Mouse (Mus musculus): ENCODE data around the gene Pdf. TPM values are rescaled to one million over a fixed set of nuclear protein-coding genes. Genes with fewer than 3 reads are reported as not detected.

Gene Pdf
- polyA plus RNA-seq, 1 experiment = 31.1 TPM

DNA sequence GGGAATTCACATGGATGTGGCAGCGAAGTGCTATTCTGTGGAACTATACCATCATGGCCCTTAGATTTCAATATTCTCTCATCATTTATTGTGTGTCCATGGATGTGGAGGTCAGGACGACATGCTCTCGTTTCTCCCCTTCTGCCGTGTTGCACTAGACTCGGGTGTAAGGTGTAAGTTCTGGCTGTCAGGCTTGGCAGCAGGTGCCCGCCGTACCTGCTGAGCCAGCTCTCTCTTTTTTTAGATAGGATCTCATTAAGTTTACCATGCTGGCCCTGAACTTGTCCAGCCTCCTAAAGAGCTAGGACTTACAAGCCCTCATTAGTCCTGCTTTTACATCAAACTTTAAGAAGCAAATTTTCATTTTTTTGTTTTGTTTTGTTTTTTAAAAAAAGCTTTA, 42.1 kb upstream of the Pdf start:
- Histone ChIP-seq H3ac (ENCODE audit: control insufficient read depth, insufficient read length) (no peak overlapping the region), H3K27me3 (ENCODE audit: control insufficient read depth, insufficient read depth, insufficient read length) (no peaks in the 10 kb centered on the region), H3K36me3 (ENCODE audit: control insufficient read depth, insufficient read depth) (peaks cover 20% of the 10 kb centered on the region), H3K79me2 (ENCODE audit: control insufficient read depth, insufficient read depth) (peaks cover 49% of the 10 kb centered on the region), H3K4me3 (no peak overlapping the region), H3K4me2 (ENCODE audit: low read depth) (no peak overlapping the region)
- no peak for TF ChIP-seq E2F4 (IDR thresholded peaks at IDR 0.05; ENCODE audit: insufficient read depth)
- TF ChIP-seq USF1 (IDR thresholded peaks at IDR 0.05; ENCODE audit: low read depth) = no peak
- TF ChIP-seq MYOD1 (IDR thresholded peaks at IDR 0.05; ENCODE audit: control insufficient read depth in 1 of 3, insufficient read length in 2 of 3, low read depth in 2 of 3) = no peak
- TF ChIP-seq REST (IDR thresholded peaks at IDR 0.05; ENCODE audit: insufficient read depth, insufficient read length) = no peak
- no peak for TF ChIP-seq SRF (IDR thresholded peaks at IDR 0.05; ENCODE audit: control insufficient read depth, insufficient read length, low read depth)
- TF ChIP-seq POLR2A (IDR thresholded peaks at IDR 0.05; ENCODE audit: insufficient read length, low read depth) = no peak
- no peak for TF ChIP-seq MYOG (IDR thresholded peaks at IDR 0.05; ENCODE audit: control insufficient read depth in 1 of 3, insufficient read depth in 1 of 3, insufficient read length in 2 of 3, low read depth in 2 of 3)
- no peak for TF ChIP-seq MAX (IDR thresholded peaks at IDR 0.05; ENCODE audit: low read depth)
- no peak for TF ChIP-seq TCF12 (IDR thresholded peaks at IDR 0.05; ENCODE audit: insufficient read depth, poor library complexity, severe bottlenecking)
- no peak for TF ChIP-seq POLR2AphosphoS2 (IDR thresholded peaks at IDR 0.05; ENCODE audit: insufficient read length, low read depth)
- TF ChIP-seq CEBPB (IDR thresholded peaks at IDR 0.05; ENCODE audit: insufficient read depth, poor library complexity, severe bottlenecking) = no peak
- no peak for TF ChIP-seq TCF3 (IDR thresholded peaks at IDR 0.05; ENCODE audit: insufficient read length, low read depth)

DNA sequence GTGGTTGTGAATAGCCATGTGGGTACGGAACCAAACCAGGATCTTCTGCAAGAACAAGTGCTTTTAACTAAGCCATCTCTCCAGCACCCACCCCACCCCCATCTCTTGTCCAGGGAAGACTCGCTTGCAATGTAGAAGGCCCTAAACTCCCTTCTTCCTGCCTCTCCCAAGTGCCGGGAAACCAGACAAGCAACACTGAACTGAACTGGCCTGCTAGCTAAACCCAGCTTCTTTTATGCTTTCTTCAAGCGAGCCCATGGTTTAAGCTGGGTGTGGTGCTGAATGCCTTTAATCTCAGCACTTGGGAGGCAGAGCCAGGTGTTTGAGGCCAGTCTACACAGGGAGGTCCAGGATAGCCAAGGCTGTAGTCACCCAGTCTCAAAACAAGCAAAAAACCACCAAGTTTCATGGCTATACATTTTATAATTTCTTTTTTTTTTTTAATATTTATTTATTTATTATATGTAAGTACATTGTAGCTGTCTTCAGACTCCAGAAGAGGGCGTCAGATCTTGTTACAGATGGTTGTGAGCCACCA, 40.2 kb upstream of the Pdf start:
- no peaks in the 10 kb centered on the region for H3K27me3 ChIP-seq (ENCODE audit: control insufficient read depth, insufficient read depth, insufficient read length)
- H3K4me2 ChIP-seq (ENCODE audit: low read depth) = no peak overlapping the region
- peaks cover 37% of the 10 kb centered on the region for H3K79me2 ChIP-seq (ENCODE audit: control insufficient read depth, insufficient read depth)
- no peak overlapping the region for H3ac ChIP-seq (ENCODE audit: control insufficient read depth, insufficient read length)
- H3K36me3 ChIP-seq (ENCODE audit: control insufficient read depth, insufficient read depth) = peaks cover 24% of the 10 kb centered on the region
- TF ChIP-seq MAX (IDR thresholded peaks at IDR 0.05; ENCODE audit: low read depth) (no peak), TCF12 (IDR thresholded peaks at IDR 0.05; ENCODE audit: insufficient read depth, poor library complexity, severe bottlenecking) (no peak), TCF3 (IDR thresholded peaks at IDR 0.05; ENCODE audit: insufficient read length, low read depth) (no peak), POLR2AphosphoS2 (IDR thresholded peaks at IDR 0.05; ENCODE audit: insufficient read length, low read depth) (no peak), MYOG (IDR thresholded peaks at IDR 0.05; ENCODE audit: control insufficient read depth in 1 of 3, insufficient read depth in 1 of 3, insufficient read length in 2 of 3, low read depth in 2 of 3) (no peak), E2F4 (IDR thresholded peaks at IDR 0.05; ENCODE audit: insufficient read depth) (no peak), MYOD1 (IDR thresholded peaks at IDR 0.05; ENCODE audit: control insufficient read depth in 1 of 3, insufficient read length in 2 of 3, low read depth in 2 of 3) (no peak)
- no peak overlapping the region for H3K4me3 ChIP-seq

DNA sequence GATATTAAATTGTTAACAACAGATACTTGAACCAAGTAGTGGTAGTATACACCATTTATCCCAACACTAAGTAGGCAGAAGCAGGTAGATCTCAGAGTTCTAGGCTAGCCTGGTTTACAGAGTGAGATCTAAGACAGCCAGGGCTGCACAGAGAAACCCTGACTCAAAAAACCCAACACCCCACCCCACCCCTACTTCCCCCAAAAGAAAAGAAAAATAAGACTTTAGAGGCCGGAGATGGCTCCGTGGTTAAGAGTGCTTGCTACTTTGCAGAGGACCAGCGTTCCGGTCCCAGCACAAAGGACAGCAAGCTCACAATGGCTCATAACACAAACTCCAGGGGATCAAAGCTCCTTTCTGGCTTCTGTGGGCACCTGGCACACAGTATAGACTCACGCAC, 37.6 kb upstream of the Pdf start:
- peaks cover 26% of the 10 kb centered on the region for H3K36me3 ChIP-seq (ENCODE audit: control insufficient read depth, insufficient read depth)
- no peak for TF ChIP-seq USF1 (IDR thresholded peaks at IDR 0.05; ENCODE audit: low read depth)
- TF ChIP-seq POLR2AphosphoS2 (IDR thresholded peaks at IDR 0.05; ENCODE audit: insufficient read length, low read depth) = no peak
- TF ChIP-seq MYOG (IDR thresholded peaks at IDR 0.05; ENCODE audit: control insufficient read depth in 1 of 3, insufficient read depth in 1 of 3, insufficient read length in 2 of 3, low read depth in 2 of 3) = no peak
- no peak for TF ChIP-seq CEBPB (IDR thresholded peaks at IDR 0.05; ENCODE audit: insufficient read depth, poor library complexity, severe bottlenecking)
- no peak for TF ChIP-seq REST (IDR thresholded peaks at IDR 0.05; ENCODE audit: insufficient read depth, insufficient read length)
- no peak for TF ChIP-seq MYOD1 (IDR thresholded peaks at IDR 0.05; ENCODE audit: control insufficient read depth in 1 of 3, insufficient read length in 2 of 3, low read depth in 2 of 3)
- TF ChIP-seq E2F4 (IDR thresholded peaks at IDR 0.05; ENCODE audit: insufficient read depth) = no peak
- TF ChIP-seq TCF12 (IDR thresholded peaks at IDR 0.05; ENCODE audit: insufficient read depth, poor library complexity, severe bottlenecking) = no peak
- TF ChIP-seq POLR2A (IDR thresholded peaks at IDR 0.05; ENCODE audit: insufficient read length, low read depth) = no peak
- TF ChIP-seq MAX (IDR thresholded peaks at IDR 0.05; ENCODE audit: low read depth) = no peak
- no peak for TF ChIP-seq SRF (IDR thresholded peaks at IDR 0.05; ENCODE audit: control insufficient read depth, insufficient read length, low read depth)
- no peak for TF ChIP-seq TCF3 (IDR thresholded peaks at IDR 0.05; ENCODE audit: insufficient read length, low read depth)
- no peak overlapping the region for H3K4me2 ChIP-seq (ENCODE audit: low read depth)
- H3ac ChIP-seq (ENCODE audit: control insufficient read depth, insufficient read length) = no peak overlapping the region
- peaks cover 16% of the 10 kb centered on the region for H3K79me2 ChIP-seq (ENCODE audit: control insufficient read depth, insufficient read depth)
- H3K4me3 ChIP-seq = no peak overlapping the region
- H3K27me3 ChIP-seq (ENCODE audit: control insufficient read depth, insufficient read depth, insufficient read length) = no peaks in the 10 kb centered on the region

DNA sequence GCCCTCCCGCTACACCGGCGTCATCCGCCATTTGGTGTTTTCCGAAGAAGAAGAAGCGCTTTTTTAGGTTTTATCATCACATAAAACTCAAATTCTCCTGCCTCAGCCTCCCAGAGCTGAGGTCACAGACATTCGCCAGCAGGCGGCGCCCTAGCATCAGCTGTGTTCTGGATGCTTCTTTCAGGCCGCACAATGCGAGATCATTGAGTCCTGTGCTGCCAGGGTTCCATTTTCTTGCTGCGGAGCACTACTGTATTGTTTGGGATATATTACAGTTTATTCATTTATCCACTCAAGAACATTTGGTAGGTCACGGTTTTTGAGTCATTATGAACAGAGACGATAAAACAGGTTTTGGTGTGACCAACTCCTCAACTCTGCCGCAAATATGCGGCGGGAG, 36.9 kb upstream of the Pdf start:
- TF ChIP-seq POLR2A (IDR thresholded peaks at IDR 0.05; ENCODE audit: insufficient read length, low read depth) (no peak), MYOD1 (IDR thresholded peaks at IDR 0.05; ENCODE audit: control insufficient read depth in 1 of 3, insufficient read length in 2 of 3, low read depth in 2 of 3) (no peak), POLR2AphosphoS2 (IDR thresholded peaks at IDR 0.05; ENCODE audit: insufficient read length, low read depth) (no peak), SRF (IDR thresholded peaks at IDR 0.05; ENCODE audit: control insufficient read depth, insufficient read length, low read depth) (no peak), TCF3 (IDR thresholded peaks at IDR 0.05; ENCODE audit: insufficient read length, low read depth) (no peak), MYOG (IDR thresholded peaks at IDR 0.05; ENCODE audit: control insufficient read depth in 1 of 3, insufficient read depth in 1 of 3, insufficient read length in 2 of 3, low read depth in 2 of 3) (no peak), MAX (IDR thresholded peaks at IDR 0.05; ENCODE audit: low read depth) (no peak), USF1 (IDR thresholded peaks at IDR 0.05; ENCODE audit: low read depth) (no peak), E2F4 (IDR thresholded peaks at IDR 0.05; ENCODE audit: insufficient read depth) (no peak), REST (IDR thresholded peaks at IDR 0.05; ENCODE audit: insufficient read depth, insufficient read length) (no peak), CEBPB (IDR thresholded peaks at IDR 0.05; ENCODE audit: insufficient read depth, poor library complexity, severe bottlenecking) (no peak), TCF12 (IDR thresholded peaks at IDR 0.05; ENCODE audit: insufficient read depth, poor library complexity, severe bottlenecking) (no peak)
- Histone ChIP-seq H3K4me3 (no peak overlapping the region), H3K36me3 (ENCODE audit: control insufficient read depth, insufficient read depth) (peaks cover 31% of the 10 kb centered on the region), H3ac (ENCODE audit: control insufficient read depth, insufficient read length) (no peak overlapping the region), H3K4me2 (ENCODE audit: low read depth) (no peak overlapping the region), H3K27me3 (ENCODE audit: control insufficient read depth, insufficient read depth, insufficient read length) (no peaks in the 10 kb centered on the region), H3K79me2 (ENCODE audit: control insufficient read depth, insufficient read depth) (peaks cover 16% of the 10 kb centered on the region)
